Mouse (Mus musculus): ENCODE results near the gene Nol9. TPM values are rescaled to one million over a fixed set of nuclear protein-coding genes. Genes with fewer than 3 reads are reported as not detected.

Nol9 gene
- total and polyA plus RNA-seq, 3 experiments = 80.3 to 114 (median 80.9) TPM

- peak; percentile 56 for DNase-seq (ENCODE audit: low read depth, low spot score)
- Histone ChIP-seq H3K9me3 (replicated peaks; ENCODE audit: insufficient read depth, low read length) (no peaks in the 10 kb centered on the region), H3K36me3 (ENCODE audit: control insufficient read depth in 1 of 2, insufficient read depth in 2 of 2, low read length in 2 of 2) (peaks cover 0 to 4% of the 10 kb centered on the region in 2 experiments; a peak in 1 of 4 replicates), H3K27me3 (ENCODE audit: control insufficient read depth in 1 of 2, insufficient read depth in 2 of 2, low read length in 2 of 2) (no peaks in the 10 kb centered on the region), H3K4me1 (ENCODE audit: control insufficient read depth in 1 of 2, insufficient read depth in 2 of 2, low read length in 2 of 2) (peaks cover 0 to 7% of the 10 kb centered on the region in 2 experiments; a peak in 3 of 4 replicates), H3K9ac (ENCODE audit: control insufficient read depth, low read depth, low read length, poor library complexity, severe bottlenecking) (no peak overlapping the region), H3K27ac (ENCODE audit: control insufficient read depth, low read depth, low read length) (no peak overlapping the region), H3K4me3 (ENCODE audit: control insufficient read depth in 1 of 2, insufficient read depth in 1 of 2, low read depth in 2 of 2, low read length in 2 of 2) (no peak overlapping the region), H3K79me2 (ENCODE audit: control insufficient read depth, insufficient read depth, low read length, poor library complexity) (peaks cover 24% of the 10 kb centered on the region)
- TF ChIP-seq CTCF (IDR thresholded peaks at IDR 0.05 in 2 of 3, conservative IDR thresholded peaks at IDR 0.05 in 1 of 3; ENCODE audit: control insufficient read depth in 1 of 3, insufficient read depth in 1 of 3, low read depth in 2 of 3, low read length in 3 of 3, poor library complexity in 1 of 3, severe bottlenecking in 1 of 3) (peak; percentile 20 to 51 (median 50)), EP300 (IDR thresholded peaks at IDR 0.05; ENCODE audit: low read depth in 1 of 2, low read length in 2 of 2) (no peak), ETS1 (IDR thresholded peaks at IDR 0.05; ENCODE audit: low read depth, low read length) (no peak), MAZ (IDR thresholded peaks at IDR 0.05; ENCODE audit: low read depth, low read length) (no peak), ZNF384 (IDR thresholded peaks at IDR 0.05; ENCODE audit: low read depth, low read length) (no peak), HCFC1 (IDR thresholded peaks at IDR 0.05; ENCODE audit: low read depth, low read length) (no peak), MYC (IDR thresholded peaks at IDR 0.05; ENCODE audit: low read depth, low read length) (peak; percentile 58; the same call in 1 of the 2 replicates), SIN3A (IDR thresholded peaks at IDR 0.05; ENCODE audit: low read length) (no peak), TBP (IDR thresholded peaks at IDR 0.05; ENCODE audit: low read depth, low read length) (no peak), ZC3H11A (IDR thresholded peaks at IDR 0.05; ENCODE audit: low read depth, low read length) (no peak; the same call in 1 of the 2 replicates), TCF12 (IDR thresholded peaks at IDR 0.05; ENCODE audit: low read depth, low read length) (no peak), POLR2AphosphoS5 (IDR thresholded peaks at IDR 0.05; ENCODE audit: borderline replicate concordance, low read depth, low read length) (no peak), JUND (IDR thresholded peaks at IDR 0.05; ENCODE audit: low read depth, low read length) (no peak), RAD21 (IDR thresholded peaks at IDR 0.05; ENCODE audit: low read depth, low read length) (peak; percentile 18), MAFK (IDR thresholded peaks at IDR 0.05; ENCODE audit: borderline replicate concordance, low read depth, low read length) (no peak), CHD2 (IDR thresholded peaks at IDR 0.05; ENCODE audit: low read length) (no peak), USF2 (IDR thresholded peaks at IDR 0.05; ENCODE audit: borderline replicate concordance in 1 of 2, insufficient read depth in 1 of 2, low read depth in 1 of 2, low read length in 2 of 2) (no peak), E2F4 (IDR thresholded peaks at IDR 0.05; ENCODE audit: borderline replicate concordance, low read depth, low read length) (no peak), USF1 (IDR thresholded peaks at IDR 0.05; ENCODE audit: low read depth, low read length) (no peak), CHD1 (IDR thresholded peaks at IDR 0.05; ENCODE audit: low read depth, low read length) (no peak), POLR2AphosphoS2 (IDR thresholded peaks at IDR 0.05; ENCODE audit: low read length) (no peak), UBTF (IDR thresholded peaks at IDR 0.05; ENCODE audit: borderline replicate concordance, insufficient read depth, low read depth, low read length) (no peak)
These were observed 33.0 kb upstream of the Nol9 start for GRCm38 (mm10) chr4:152006137-152006536.

Measured in MEL (cell line).